Mouse (Mus musculus): ENCODE measurements around the gene Togaram1. TPM values are rescaled to one million over a fixed set of nuclear protein-coding genes. Genes with fewer than 3 reads are reported as not detected.

The Togaram1 gene
- polyA plus RNA-seq (2017; shearing (Covaris generic)) = 43.0 TPM

DNA sequence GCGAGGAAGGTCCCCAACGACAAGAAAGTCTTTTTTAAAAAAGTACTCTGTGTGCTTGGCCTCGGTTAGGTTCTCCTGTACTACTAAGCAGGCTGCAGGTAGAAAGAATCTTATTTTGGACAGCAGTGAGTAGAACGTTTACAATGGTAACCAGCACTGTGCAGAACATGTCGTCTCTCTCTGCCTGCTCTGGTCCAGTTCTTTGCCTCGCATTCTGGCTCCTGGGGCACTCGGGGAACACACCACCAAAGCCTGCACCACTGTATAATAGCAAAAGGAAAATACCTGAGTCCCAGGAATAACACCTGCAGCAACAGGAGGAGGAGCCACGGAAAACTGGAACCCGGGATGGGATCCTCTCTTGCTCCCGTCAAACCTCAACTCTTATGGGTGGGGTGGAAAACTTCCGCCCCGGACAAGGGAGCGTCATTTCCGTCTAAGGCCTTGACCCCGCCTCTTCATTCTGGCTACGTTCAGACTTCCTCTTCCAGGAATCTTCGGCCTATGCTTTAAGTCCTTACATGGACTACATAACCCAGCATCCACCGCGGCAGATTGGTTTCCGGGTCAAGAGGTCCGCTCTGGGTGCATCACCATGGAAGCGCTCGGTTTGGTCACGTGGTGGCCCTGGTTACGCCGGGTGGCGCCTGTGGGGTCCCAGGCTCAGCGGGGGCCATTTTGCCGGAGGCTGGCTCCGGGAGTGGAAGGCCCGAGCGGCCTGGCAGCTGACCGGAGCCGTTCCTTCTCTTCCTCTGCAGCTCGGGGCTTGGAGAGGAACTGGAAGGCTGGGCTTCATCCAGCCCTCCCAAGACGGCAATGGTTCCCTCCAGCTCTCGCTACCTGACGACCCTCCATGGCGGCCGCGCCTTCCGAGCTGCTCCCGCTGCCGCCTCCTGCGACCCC lies at the start of gene Togaram1, which contains the start of gene Klhl28:
Gene Togaram1 (plus strand): TSS at position 681 of the 903 bp plus-strand sequence.
Gene Klhl28 (minus strand): TSS at position 411 of the 903 bp plus-strand sequence.

DNA sequence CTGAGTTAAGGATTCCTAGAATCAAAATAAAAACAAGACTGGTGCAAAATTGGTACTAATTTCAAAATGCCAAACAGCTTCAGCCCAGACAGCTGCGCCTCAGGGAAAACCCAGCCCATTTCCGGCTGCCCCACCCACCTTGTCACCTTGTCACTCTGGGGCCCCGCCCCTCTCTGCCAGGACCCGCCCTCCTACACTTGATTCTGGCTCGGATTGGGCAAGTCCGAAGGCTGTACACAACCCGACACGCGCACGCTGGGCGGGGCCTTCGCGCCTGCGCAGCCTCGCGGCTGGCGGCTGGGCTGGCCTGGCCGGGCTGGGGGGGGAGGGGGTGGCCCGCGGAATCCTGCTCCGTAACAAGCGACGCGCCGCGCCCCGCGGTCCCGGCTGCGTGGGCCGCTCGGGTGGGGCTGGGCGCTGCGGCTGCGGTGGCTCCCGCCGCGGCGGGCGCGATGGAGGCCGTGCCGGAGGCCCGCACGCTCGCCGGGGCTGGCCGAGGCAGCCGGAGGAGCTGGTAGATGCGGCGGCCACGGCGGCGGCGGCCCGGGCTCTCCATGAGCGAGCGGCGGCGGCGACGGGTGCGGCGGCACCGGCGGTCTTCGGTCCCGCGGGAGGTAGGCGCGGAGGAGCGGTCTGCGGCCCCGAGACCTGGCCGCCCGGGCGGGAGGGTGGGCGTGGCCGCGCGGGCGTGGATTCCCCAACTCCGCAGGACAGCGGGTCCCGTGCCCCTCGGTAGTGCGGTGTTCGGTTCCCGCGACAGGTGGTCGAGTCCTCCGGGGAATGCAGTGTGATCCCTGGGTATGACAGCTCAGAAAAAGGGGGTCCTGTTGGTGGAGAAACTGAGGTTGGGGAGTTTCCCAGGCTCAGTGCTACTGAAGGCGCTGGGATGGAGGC lies 47.8 kb upstream of the Togaram1 start, which contains the start of gene Gm527:
Gene Gm527 (plus strand): TSS at position 329 of the 894 bp plus-strand sequence.

DNA sequence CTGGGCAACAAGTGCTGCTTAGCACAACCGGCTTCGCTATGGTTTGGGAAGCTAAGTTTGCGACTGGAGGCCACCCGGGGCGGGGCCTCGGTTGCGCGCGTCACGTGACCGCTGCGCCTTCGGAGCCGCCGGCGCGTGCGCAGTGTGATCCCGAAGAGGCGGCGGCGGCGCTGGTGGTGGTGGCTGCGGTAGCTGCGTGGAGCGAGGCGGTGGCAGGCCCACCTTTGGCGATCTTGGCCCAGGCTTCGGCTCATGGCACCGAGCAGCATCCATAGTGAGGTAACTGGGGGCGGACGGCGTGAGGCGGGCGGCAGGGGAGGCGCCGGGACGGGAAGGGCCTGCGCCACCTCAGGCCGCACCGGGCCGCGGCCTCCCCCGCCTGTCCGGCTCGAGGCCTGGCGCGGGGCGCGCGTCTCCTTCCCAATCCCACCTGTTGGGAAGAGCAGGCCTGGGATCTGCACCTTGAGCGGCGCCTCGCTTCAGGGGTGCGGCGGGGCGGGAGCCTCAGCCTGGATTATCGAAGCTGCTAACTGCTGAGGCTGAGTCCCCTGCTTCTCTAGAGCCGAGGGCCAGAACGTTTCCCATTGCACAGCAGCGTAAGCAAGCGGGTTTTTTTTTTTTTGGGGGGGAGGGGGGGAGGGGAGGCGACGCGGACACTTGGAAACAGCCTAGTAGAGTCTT lies 70.7 kb downstream of the Togaram1 start, which contains the start of gene Prpf39:
Gene Prpf39 (plus strand): TSS at position 144 of the 681 bp plus-strand sequence.

Other genes with a start within 250 kb of the Togaram1 start
- gene Gm527, start 47.9 kb upstream of the Togaram1 start, polyA plus RNA-seq (2017; shearing (Covaris generic)) = 21.6 TPM
- gene Klhl28, start 270 bp upstream of the Togaram1 start, polyA plus RNA-seq (2017; shearing (Covaris generic)) = 20.6 TPM
- 75.0 TPM for gene Prpf39, start 70.5 kb downstream of the Togaram1 start, polyA plus RNA-seq (2017; shearing (Covaris generic))
- 207 TPM for gene Fkbp3, start 108.2 kb downstream of the Togaram1 start, polyA plus RNA-seq (2017; shearing (Covaris generic))
- 12.2 TPM for gene Fancm, start 109.8 kb downstream of the Togaram1 start, polyA plus RNA-seq (2017; shearing (Covaris generic))
- gene Mis18bp1, start 206.8 kb downstream of the Togaram1 start, polyA plus RNA-seq (2017; shearing (Covaris generic)) = 0.62 TPM

Measured in effector memory CD4-positive, alpha-beta T cell, adult 7 months (primary cell).